Mouse (Mus musculus) brain, adult 10 weeks (tissue): Measurements from ENCODE around the gene Adamtsl3. TPM values are rescaled to one million over a fixed set of nuclear protein-coding genes. Genes with fewer than 3 reads are reported as not detected.

Experiments
- polyA plus RNA-seq: library from polyadenylated mRNA; stranded (reverse); fragments of 350-450 nt; fragmentation: Illumina TruSeq; extraction: RNeasy Lipid Tissue Mini Kit (QIAGEN cat#74804); gene quantifications from one replicate; pipeline ENCODE4 v1.2.3, GENCODE M21; 2015; ENCODE audit warnings: low read depth, low replicate concordance

Adamtsl3 gene
- 0.42 TPM for polyA plus RNA-seq

DNA sequence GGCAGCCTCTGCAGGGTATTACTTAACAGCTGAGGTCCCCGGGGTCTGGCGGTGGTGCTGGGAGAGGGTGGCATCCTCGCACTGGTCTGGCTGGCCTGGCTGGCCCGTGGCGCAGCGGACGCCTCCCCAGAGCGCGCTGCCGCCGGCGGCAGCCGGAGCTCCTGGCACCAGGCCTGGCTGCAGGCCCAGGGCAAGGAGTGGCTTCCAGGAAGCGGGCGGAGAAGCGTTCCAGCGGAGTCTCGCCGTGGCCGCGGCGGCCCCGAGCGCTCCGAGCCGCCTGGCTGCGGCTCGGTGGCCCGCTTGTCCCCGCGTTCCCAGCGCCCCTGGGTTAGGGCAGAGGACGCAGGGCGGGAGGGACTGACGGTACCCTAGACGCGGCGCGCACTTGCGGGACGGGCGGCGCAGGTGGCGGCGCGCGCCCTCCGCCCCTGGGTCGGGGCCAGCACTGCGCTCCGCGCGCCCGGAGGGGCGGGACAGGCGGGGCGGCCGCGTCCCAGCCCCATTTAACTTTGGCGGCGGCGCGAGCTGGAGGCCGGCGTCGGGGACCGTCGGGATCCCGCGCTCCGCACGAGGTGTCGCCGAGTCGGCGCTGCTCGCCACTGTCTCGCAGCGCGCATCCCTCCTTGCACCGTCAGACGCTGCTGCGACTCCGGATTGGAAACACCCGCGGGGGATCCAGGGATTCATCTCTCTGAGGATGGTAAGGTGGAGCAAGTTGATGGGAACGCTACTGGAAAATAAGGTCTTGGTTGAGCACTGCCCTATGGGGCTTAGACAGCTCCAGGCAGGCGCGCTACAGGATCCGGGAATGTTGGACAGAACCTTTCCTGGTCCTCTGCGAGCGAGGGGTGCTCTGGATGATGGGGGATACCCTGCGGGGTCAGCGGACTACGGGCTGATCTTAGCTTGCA lies at the start of gene Adamtsl3:
Gene Adamtsl3 (plus strand): TSS at position 484 of the 911 bp plus-strand sequence.

DNA sequence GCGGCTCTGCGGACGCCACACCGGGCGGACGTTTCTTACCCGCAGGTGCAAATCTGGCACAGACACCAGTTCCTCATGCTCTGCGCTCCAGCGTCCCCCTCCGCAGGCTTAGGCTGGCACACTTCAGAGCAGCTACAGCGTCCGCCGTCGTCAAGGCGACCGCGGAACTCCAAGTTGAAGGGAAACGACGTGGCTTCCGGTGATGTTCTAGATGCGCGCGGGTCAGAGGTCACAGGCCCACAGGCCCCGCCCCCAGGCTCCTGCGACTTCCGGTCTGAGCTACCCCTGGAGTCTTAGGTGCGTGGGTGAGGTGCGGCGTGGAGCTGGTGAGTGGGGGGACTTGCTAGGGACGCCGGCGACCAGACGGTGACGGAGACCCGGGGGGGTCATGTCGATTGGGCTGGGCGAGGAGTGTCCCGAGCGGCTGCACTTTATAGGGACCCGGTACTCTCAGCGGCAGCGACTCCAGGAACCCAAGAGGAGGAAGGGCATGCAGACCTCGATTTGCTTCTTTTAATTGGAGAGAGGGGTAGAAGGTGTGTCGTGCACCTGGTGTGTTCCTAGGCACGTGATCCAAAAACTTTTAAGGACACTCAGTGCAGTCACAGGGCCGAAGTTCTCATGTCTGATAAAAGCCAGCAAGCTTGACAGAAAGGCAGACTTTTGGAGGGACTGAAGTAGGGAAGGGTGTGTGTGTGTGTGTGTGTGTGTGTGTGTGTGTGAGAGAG lies 313.0 kb downstream of the Adamtsl3 start, which contains the start of the genes Saxo2 and Efl1:
Gene Saxo2 (minus strand): TSS at position 176 of the 728 bp plus-strand sequence.
Gene Efl1 (plus strand): TSS at position 262 of the 728 bp plus-strand sequence.

Other genes with a start within 250 kb of the Adamtsl3 start
- 65.6 TPM for gene Sh3gl3, start 161.9 kb upstream of the Adamtsl3 start, polyA plus RNA-seq